Mouse (Mus musculus) ovary, postnatal 10 days (tissue): Measurements from ENCODE around the gene Zfp36.

Experiments used
- DNase-seq: peaks from one replicate; pipeline ENCODE4 v3.0.0; 2022; ENCODE audit warnings: low spot score

Gene Zfp36

GRCm38 (mm10) chr7:28338108-28338998 is 41.7 kb downstream of the Zfp36 start, which contains the start of gene Supt5:
TSS of gene Supt5 (minus strand) at chr7:28338746.
- peak; percentile 79 for DNase-seq

- DNase-seq, result no peak
These were observed 44.6 kb downstream of the Zfp36 start for GRCm38 (mm10) chr7:28335471-28335870.

- no peak for DNase-seq
These were observed 45.5 kb downstream of the Zfp36 start for GRCm38 (mm10) chr7:28334534-28334933.

GRCm38 (mm10) chr7:28328260-28328659 is 51.8 kb downstream of the Zfp36 start:
- no peak for DNase-seq
